Mouse (Mus musculus): Measurements from ENCODE around the gene Fam207a. TPM values are rescaled to one million over a fixed set of nuclear protein-coding genes. Genes with fewer than 3 reads are reported as not detected.

Fam207a gene
- 12.7 and 15.4 TPM in 2 replicates for polyA plus RNA-seq (2012; rRNA removed)

GRCm38 (mm10) chr10:77515385-77516348 is at the start of gene Fam207a:
Fam207a (minus strand) TSS chr10:77515785.

GRCm38 (mm10) chr10:77530140-77530539 is 14.6 kb upstream of the Fam207a start, which contains the start of gene Itgb2:
Itgb2 (plus strand) TSS chr10:77530252.

Other genes with a start within 250 kb of the Fam207a start
- gene Adarb1, start 97.5 kb downstream of the Fam207a start, polyA plus RNA-seq (2012; rRNA removed), result 0.93 and 1.1 TPM in 2 replicates
- 7.4 and 9.6 TPM in 2 replicates for gene Itgb2, start 14.5 kb upstream of the Fam207a start, polyA plus RNA-seq (2012; rRNA removed)
- 38.1 and 43.6 TPM in 2 replicates for gene Pttg1ip, start 65.9 kb upstream of the Fam207a start, polyA plus RNA-seq (2012; rRNA removed)
- gene Sumo3, start 90.3 kb upstream of the Fam207a start, polyA plus RNA-seq (2012; rRNA removed), result 99.8 and 106 TPM in 2 replicates
- 0.09 and 0.12 TPM in 2 replicates for gene Gm49325, start 90.4 kb upstream of the Fam207a start, polyA plus RNA-seq (2012; rRNA removed)
- 19.0 and 20.8 TPM in 2 replicates for gene Ube2g2, start 106.5 kb upstream of the Fam207a start, polyA plus RNA-seq (2012; rRNA removed)
- gene Tspear, start 170.8 kb upstream of the Fam207a start, polyA plus RNA-seq (2012; rRNA removed), result 0.03 and 0.10 TPM in 2 replicates
- not detected in 2 replicates for gene Gm19402, start 175.0 kb upstream of the Fam207a start, polyA plus RNA-seq (2012; rRNA removed)
- gene Gm9508, start 181.4 kb upstream of the Fam207a start, polyA plus RNA-seq (2012; rRNA removed), result not detected in 2 replicates
- not detected in 2 replicates for gene Gm10272, start 190.8 kb upstream of the Fam207a start, polyA plus RNA-seq (2012; rRNA removed)
- not detected in 2 replicates for gene Gm10024, start 195.7 kb upstream of the Fam207a start, polyA plus RNA-seq (2012; rRNA removed)
- not detected in 2 replicates for gene Gm10142, start 200.0 kb upstream of the Fam207a start, polyA plus RNA-seq (2012; rRNA removed)
- gene Krtap12-1, start 204.8 kb upstream of the Fam207a start, polyA plus RNA-seq (2012; rRNA removed), result not detected in 2 replicates
- gene Gm10100, start 210.7 kb upstream of the Fam207a start, polyA plus RNA-seq (2012; rRNA removed), result not detected in 2 replicates
- not detected in 2 replicates for gene Gm18596, start 226.9 kb upstream of the Fam207a start, polyA plus RNA-seq (2012; rRNA removed)
- gene Gm9736, start 235.6 kb upstream of the Fam207a start, polyA plus RNA-seq (2012; rRNA removed), result not detected in 2 replicates
- not detected in 2 replicates for gene Gm3233, start 243.9 kb upstream of the Fam207a start, polyA plus RNA-seq (2012; rRNA removed)